Mouse (Mus musculus): ENCODE data around the gene Glt6d1.

- no peak for TF ChIP-seq CTCF (IDR thresholded peaks at IDR 0.05; ENCODE audit: low read depth, low read length)
- TF ChIP-seq EP300 (IDR thresholded peaks at IDR 0.05; ENCODE audit: insufficient read depth, low read depth, low read length) = no peak
Observed at GRCm38 (mm10) chr2:25779076-25779475, 36.6 kb downstream of the Glt6d1 start.

All from ES-Bruce4 (cell line).